Mouse (Mus musculus): Measurements from ENCODE around the gene Pigp.
"Not testable (repeated sequence)": the region's sequence is repeated elsewhere in the genome, so short reads cannot be mapped to it uniquely, and the experiment has no call there.

DNA sequence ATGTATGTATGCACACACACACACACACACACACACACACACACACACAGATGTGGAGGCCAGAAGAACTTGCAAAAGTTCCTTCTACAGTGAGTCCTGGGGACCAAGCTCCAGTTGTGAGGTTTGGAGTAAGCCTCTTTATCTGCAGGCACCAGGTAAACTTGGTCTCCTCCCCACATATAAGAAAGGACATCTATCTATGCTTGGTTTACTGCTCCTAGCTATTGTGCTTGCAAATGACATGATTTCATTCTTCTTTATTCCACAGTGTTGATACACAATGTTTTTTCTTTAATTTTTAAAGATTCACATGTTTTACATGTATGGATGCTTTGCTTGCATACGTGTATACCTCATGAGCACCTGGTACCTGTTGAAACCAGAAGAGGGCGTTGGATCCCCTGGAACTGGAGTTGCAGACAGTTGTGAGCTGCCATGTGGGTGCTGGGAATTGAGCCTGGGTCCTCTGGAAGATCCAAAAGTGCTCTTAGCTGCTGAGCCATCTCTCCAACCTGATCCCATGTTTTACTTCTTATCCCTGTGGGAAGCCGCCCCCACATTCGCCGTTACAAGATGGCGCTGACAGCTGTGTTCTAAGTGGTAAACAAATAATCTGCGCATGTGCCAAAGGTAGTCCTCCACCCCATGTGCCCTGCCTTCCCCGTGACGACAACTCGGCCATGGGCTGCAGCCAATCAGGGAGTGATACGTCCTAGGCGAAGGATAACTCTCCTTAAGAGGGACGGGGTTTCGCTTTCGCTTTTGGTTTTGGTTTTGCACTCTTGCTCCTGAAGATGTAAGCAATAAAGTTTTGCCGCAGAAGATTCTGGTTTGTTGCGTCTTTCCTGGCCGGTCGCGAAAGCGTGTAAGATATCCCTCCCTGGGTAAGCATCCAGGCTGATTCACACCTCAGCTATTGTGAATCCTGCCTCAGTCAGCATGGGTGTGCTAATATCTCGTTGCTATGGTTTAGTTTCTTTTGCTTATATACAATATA lies 32.2 kb downstream of the Pigp start:
- TF ChIP-seq POLR2A (IDR thresholded peaks at IDR 0.05; ENCODE audit: low read depth, low read length); CTCF (conservative IDR thresholded peaks at IDR 0.05; ENCODE audit: insufficient read depth, insufficient read length, low read depth, low read length): not testable (repeated sequence)
